Mouse (Mus musculus) telencephalon, adult 2 months (tissue): Measurements from ENCODE around the gene Spo11.
A peak's percentile ranks its signal among the peaks of the same experiment; 100 is the strongest.

Source experiments
- DNase-seq: peaks from one replicate; pipeline ENCODE4 v3.0.0-alpha.2; 2011; ENCODE audit warnings: low read depth, low spot score

Spo11 gene

GRCm38 (mm10) chr2:172959006-172959768, 18.3 kb upstream of the Spo11 start:
- DNase-seq, result no peak

GRCm38 (mm10) chr2:172960350-172960749, 17.1 kb upstream of the Spo11 start:
- no peak for DNase-seq

GRCm38 (mm10) chr2:172961211-172961610, 16.3 kb upstream of the Spo11 start:
- DNase-seq, result no peak

GRCm38 (mm10) chr2:172965249-172965648, 12.3 kb upstream of the Spo11 start:
- DNase-seq, result no peak

- DNase-seq, result no peak
Measured at GRCm38 (mm10) chr2:172966480-172966879, 11.0 kb upstream of the Spo11 start.

- no peak for DNase-seq
Measured at GRCm38 (mm10) chr2:172971865-172972264, 5.6 kb upstream of the Spo11 start.

GRCm38 (mm10) chr2:172973806-172974565, 3.5 kb upstream of the Spo11 start:
- no peak for DNase-seq

GRCm38 (mm10) chr2:172974701-172975100, 2.8 kb upstream of the Spo11 start:
- DNase-seq, result no peak

GRCm38 (mm10) chr2:172975159-172975558, 2.3 kb upstream of the Spo11 start:
- no peak for DNase-seq

GRCm38 (mm10) chr2:172976661-172977238, 750 bp upstream of the Spo11 start:
- DNase-seq, result no peak

- DNase-seq, result no peak
Measured at GRCm38 (mm10) chr2:172978131-172978633, 682 bp downstream of the Spo11 start.

GRCm38 (mm10) chr2:172979666-172980345, 2.3 kb downstream of the Spo11 start:
- DNase-seq, result no peak

GRCm38 (mm10) chr2:172982776-172983561, 5.5 kb downstream of the Spo11 start:
- no peak for DNase-seq

- no peak for DNase-seq
Measured at GRCm38 (mm10) chr2:172990161-172990560, 12.7 kb downstream of the Spo11 start.

GRCm38 (mm10) chr2:172996207-172996606, 18.7 kb downstream of the Spo11 start:
- no peak for DNase-seq

GRCm38 (mm10) chr2:172997748-172998147, 20.2 kb downstream of the Spo11 start:
- DNase-seq, result no peak

- DNase-seq, result no peak
Measured at GRCm38 (mm10) chr2:172998478-172998877, 21.0 kb downstream of the Spo11 start.

GRCm38 (mm10) chr2:172999630-173000284, 22.3 kb downstream of the Spo11 start, which contains the start of gene Rae1:
Rae1 (plus strand) TSS chr2:173000117.
- peak; percentile 95 for DNase-seq

- DNase-seq, result no peak
Measured at GRCm38 (mm10) chr2:173000285-173000652, 22.8 kb downstream of the Spo11 start.

GRCm38 (mm10) chr2:173000921-173001320, 23.4 kb downstream of the Spo11 start:
- DNase-seq, result peak; percentile 64
